Mouse (Mus musculus): ENCODE data around the gene Prkn. TPM values are rescaled to one million over a fixed set of nuclear protein-coding genes. Genes with fewer than 3 reads are reported as not detected.

The Prkn gene
- total and polyA plus RNA-seq, 2 experiments from 2014 or later, result 9.0 to 9.4 TPM

GRCm38 (mm10) chr17:12038499-12038898 lies 1198.3 kb downstream of the Prkn start:
- TF ChIP-seq CTCF (IDR thresholded peaks at IDR 0.05), result no peak
- no peak for ATAC-seq (ENCODE audit: low FRiP score)
- 74% methylated on average over 6 of the region's 6 CpGs for WGBS

DNA sequence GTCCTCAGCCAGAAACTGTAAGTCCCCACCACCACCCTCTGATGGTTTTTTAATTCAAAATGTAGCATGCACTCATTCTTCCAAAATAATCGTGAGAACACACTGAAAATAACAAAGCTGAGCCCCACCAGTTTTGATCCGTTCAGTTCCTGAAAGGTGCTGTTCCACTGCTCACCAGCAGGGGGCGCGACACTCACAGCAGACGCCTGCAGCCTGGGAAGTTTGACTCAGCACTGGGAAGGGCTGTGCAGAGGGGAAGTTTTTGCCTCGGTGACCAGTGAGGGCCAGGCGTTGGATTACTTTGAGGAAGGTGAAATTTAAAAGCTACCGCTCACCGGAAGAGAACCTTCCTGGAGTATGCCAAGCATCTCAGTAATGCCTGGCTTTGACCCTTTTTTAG lies 1199.0 kb downstream of the Prkn start:
- no peaks in the 10 kb centered on the region for H3K36me3 ChIP-seq (ENCODE audit: insufficient read depth, low read length)
- peak; percentile 100 for TF ChIP-seq CTCF (IDR thresholded peaks at IDR 0.05)

More at GRCm38 (mm10) chr17:12038499-12038898, 1198.3 kb downstream of the Prkn start:
- DNase-seq (ENCODE audit: low spot score), result no peak
- no peaks in the 10 kb centered on the region for H3K4me1 ChIP-seq (ENCODE audit: insufficient read depth, low read length)
- H3K27ac ChIP-seq (ENCODE audit: low read depth, low read length), result no peak overlapping the region
- H3K4me2 ChIP-seq (ENCODE audit: low read depth, low read length, poor library complexity, severe bottlenecking), result no peak overlapping the region
- no peak overlapping the region for H3K4me3 ChIP-seq (ENCODE audit: low read depth, low read length)
- no peaks in the 10 kb centered on the region for H3K9me3 ChIP-seq (ENCODE audit: low read length)
- no peak overlapping the region for H3K9ac ChIP-seq (replicated peaks; ENCODE audit: low read length, poor library complexity, severe bottlenecking)
- no peaks in the 10 kb centered on the region for H3K36me3 ChIP-seq (ENCODE audit: insufficient read depth, low read length)
- H3K27me3 ChIP-seq (ENCODE audit: insufficient read depth, low read length), result no peaks in the 10 kb centered on the region

GRCm38 (mm10) chr17:12039922-12040321 lies 1199.7 kb downstream of the Prkn start:
- Histone ChIP-seq H3K9ac (replicated peaks; ENCODE audit: low read length, poor library complexity, severe bottlenecking) (no peak overlapping the region), H3K27me3 (ENCODE audit: insufficient read depth, low read length) (no peaks in the 10 kb centered on the region), H3K4me1 (ENCODE audit: insufficient read depth, low read length) (no peaks in the 10 kb centered on the region), H3K4me3 (ENCODE audit: low read depth, low read length) (no peak overlapping the region), H3K9me3 (ENCODE audit: low read length) (no peaks in the 10 kb centered on the region), H3K27ac (ENCODE audit: low read depth, low read length) (no peak overlapping the region), H3K36me3 (ENCODE audit: insufficient read depth, low read length) (no peaks in the 10 kb centered on the region), H3K4me2 (ENCODE audit: low read depth, low read length, poor library complexity, severe bottlenecking) (no peak overlapping the region)
- DNase-seq (ENCODE audit: low spot score) (no peak), ATAC-seq (ENCODE audit: low FRiP score) (no peak)
- TF ChIP-seq CTCF (IDR thresholded peaks at IDR 0.05), result no peak
- 83% methylated on average over 3 of the region's 3 CpGs for WGBS

More for the DNA sequence above, 1199.0 kb downstream of the Prkn start:
- ATAC-seq (ENCODE audit: low FRiP score) (no peak), DNase-seq (ENCODE audit: low spot score) (peak; percentile 86)
- no peak overlapping the region for H3K27ac ChIP-seq (ENCODE audit: low read depth, low read length)
- WGBS, result 2% methylated on average over 9 of the region's 9 CpGs
- H3K9ac ChIP-seq (replicated peaks; ENCODE audit: low read length, poor library complexity, severe bottlenecking), result no peak overlapping the region
- H3K4me3 ChIP-seq (ENCODE audit: low read depth, low read length), result no peak overlapping the region
- H3K4me1 ChIP-seq (ENCODE audit: insufficient read depth, low read length), result no peaks in the 10 kb centered on the region
- no peak overlapping the region for H3K4me2 ChIP-seq (ENCODE audit: low read depth, low read length, poor library complexity, severe bottlenecking)
- no peaks in the 10 kb centered on the region for H3K27me3 ChIP-seq (ENCODE audit: insufficient read depth, low read length)
- H3K9me3 ChIP-seq (ENCODE audit: low read length), result no peaks in the 10 kb centered on the region

DNA sequence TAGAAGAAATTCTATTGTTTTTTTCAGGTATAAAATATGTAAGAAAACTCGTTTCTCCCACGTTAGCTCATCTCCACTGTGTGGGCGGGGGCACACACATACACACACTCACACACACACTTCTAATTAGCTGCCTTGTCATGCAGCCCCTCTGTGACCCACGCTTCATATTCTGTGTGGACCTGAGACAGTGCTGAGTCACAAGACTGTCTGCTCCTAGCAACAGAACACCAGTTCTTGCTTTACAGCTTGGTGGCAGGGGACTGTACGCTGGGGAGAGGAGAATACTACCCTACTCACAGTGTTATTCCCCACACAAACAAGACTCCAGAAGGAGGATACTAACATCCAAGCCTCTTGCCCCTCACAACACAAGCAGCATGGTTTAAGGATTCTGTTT lies 1200.4 kb downstream of the Prkn start:
- Histone ChIP-seq H3K9ac (replicated peaks; ENCODE audit: low read length, poor library complexity, severe bottlenecking) (no peak overlapping the region), H3K4me1 (ENCODE audit: insufficient read depth, low read length) (no peaks in the 10 kb centered on the region), H3K4me3 (ENCODE audit: low read depth, low read length) (no peak overlapping the region), H3K9me3 (ENCODE audit: low read length) (no peaks in the 10 kb centered on the region), H3K27me3 (ENCODE audit: insufficient read depth, low read length) (no peaks in the 10 kb centered on the region), H3K36me3 (ENCODE audit: insufficient read depth, low read length) (no peaks in the 10 kb centered on the region), H3K27ac (ENCODE audit: low read depth, low read length) (no peak overlapping the region), H3K4me2 (ENCODE audit: low read depth, low read length, poor library complexity, severe bottlenecking) (no peak overlapping the region)
- DNase-seq (ENCODE audit: low spot score) (no peak), ATAC-seq (ENCODE audit: low FRiP score) (no peak)
- no peak for TF ChIP-seq CTCF (IDR thresholded peaks at IDR 0.05)
- WGBS, result 85% methylated on average over 5 of the region's 5 CpGs

DNA sequence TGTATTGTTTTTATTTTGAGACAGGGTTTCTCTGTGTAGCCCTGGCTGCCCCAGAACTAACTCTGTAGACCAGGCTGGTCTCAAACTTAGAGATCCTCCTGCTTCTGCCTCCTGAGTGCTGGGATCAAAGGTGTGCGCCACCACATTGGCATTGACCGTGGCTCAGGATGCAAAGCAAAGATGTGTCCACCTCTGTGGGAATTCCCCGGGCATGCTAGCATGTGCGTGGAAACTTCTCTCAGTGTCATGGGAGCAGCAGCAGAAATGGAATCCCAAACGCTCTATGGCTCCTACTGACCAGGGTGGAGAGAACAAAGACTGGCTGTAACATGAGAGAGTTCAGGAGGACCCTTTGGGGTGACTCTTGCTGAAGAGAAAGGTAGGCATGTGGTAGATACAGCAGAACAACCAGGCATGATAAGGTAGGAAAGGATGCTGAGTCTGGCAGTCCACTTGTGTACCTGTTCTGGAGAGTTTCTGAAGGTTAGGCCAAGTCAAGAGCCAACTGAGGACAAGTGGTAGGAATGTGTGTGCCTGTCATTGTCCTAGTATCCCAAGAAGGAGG lies 1201.0 kb downstream of the Prkn start:
- Histone ChIP-seq H3K27ac (ENCODE audit: low read depth, low read length) (no peak overlapping the region), H3K4me2 (ENCODE audit: low read depth, low read length, poor library complexity, severe bottlenecking) (no peak overlapping the region), H3K4me1 (ENCODE audit: insufficient read depth, low read length) (no peaks in the 10 kb centered on the region), H3K4me3 (ENCODE audit: low read depth, low read length) (no peak overlapping the region), H3K27me3 (ENCODE audit: insufficient read depth, low read length) (no peaks in the 10 kb centered on the region), H3K9me3 (ENCODE audit: low read length) (no peaks in the 10 kb centered on the region), H3K36me3 (ENCODE audit: insufficient read depth, low read length) (no peaks in the 10 kb centered on the region), H3K9ac (replicated peaks; ENCODE audit: low read length, poor library complexity, severe bottlenecking) (no peak overlapping the region)
- DNase-seq (ENCODE audit: low spot score) (no peak), ATAC-seq (ENCODE audit: low FRiP score) (no peak)
- WGBS, result 96% methylated on average over 5 of the region's 5 CpGs
- no peak for TF ChIP-seq CTCF (IDR thresholded peaks at IDR 0.05)

- no peak for ATAC-seq (ENCODE audit: low FRiP score)
- no peak overlapping the region for H3K9ac ChIP-seq (replicated peaks; ENCODE audit: low read length, poor library complexity, severe bottlenecking)
- no peaks in the 10 kb centered on the region for H3K9me3 ChIP-seq (ENCODE audit: low read length)
- DNase-seq (ENCODE audit: low spot score), result peak; percentile 50
- TF ChIP-seq CTCF (IDR thresholded peaks at IDR 0.05), result no peak
- no peak overlapping the region for H3K27ac ChIP-seq (ENCODE audit: low read depth, low read length)
- no peak overlapping the region for H3K4me2 ChIP-seq (ENCODE audit: low read depth, low read length, poor library complexity, severe bottlenecking)
- H3K4me1 ChIP-seq (ENCODE audit: insufficient read depth, low read length), result no peaks in the 10 kb centered on the region
- 38% methylated on average over 14 of the region's 14 CpGs for WGBS
- H3K4me3 ChIP-seq (ENCODE audit: low read depth, low read length), result no peak overlapping the region
- H3K27me3 ChIP-seq (ENCODE audit: insufficient read depth, low read length), result no peaks in the 10 kb centered on the region
- no peaks in the 10 kb centered on the region for H3K36me3 ChIP-seq (ENCODE audit: insufficient read depth, low read length)
Observed at GRCm38 (mm10) chr17:12042561-12043256, 1202.5 kb downstream of the Prkn start.
